ENCODE assay signal across 31 mouse cellular contexts in genomic region chr7:73865086-73865485, GRCm38 (mm10).
A peak's percentile ranks its signal among the peaks of the same experiment; 100 is the strongest.
DNase-seq lines count a peak whose midpoint lies in the region; ATAC-seq and TF ChIP-seq lines count a peak whose summit lies in the region.
"Had no signal": no experiment of that assay in that cellular context is flagged by ENCODE, and none has a peak within 500 bp of the region (broad histone marks: within the 10 kb centered on the region; RNA-seq: fewer than 3 reads in every experiment).

No protein-coding gene starts in this region.

- no peaks in the 10 kb centered on the region; the same call in 1 of the 2 replicates for H3K9me3 ChIP-seq in kidney, postnatal 0 days (replicated peaks; ENCODE audit: low read length)
- H3K9me3 ChIP-seq in midbrain, postnatal 0 days (ENCODE audit: low read length), result no peaks in the 10 kb centered on the region
- peaks cover 10% of the 10 kb centered on the region for H3K9me3 ChIP-seq in midbrain, embryonic 14.5 days (ENCODE audit: control insufficient read depth, low read length)
- H3K9me3 ChIP-seq: G1E; hindbrain, embryonic 13.5 days; intestine, embryonic 15.5 days; limb, embryonic 15.5 days; midbrain, embryonic 15.5 days had no signal

- no peaks in the 10 kb centered on the region for H3K36me3 ChIP-seq in kidney, postnatal 0 days (ENCODE audit: insufficient read depth, low read length)
- no peaks in the 10 kb centered on the region for H3K36me3 ChIP-seq in midbrain, postnatal 0 days (ENCODE audit: insufficient read depth, low read length)
- H3K36me3 ChIP-seq in midbrain, embryonic 14.5 days (ENCODE audit: control insufficient read depth, insufficient read depth, low read length), result no peaks in the 10 kb centered on the region
- H3K36me3 ChIP-seq: forebrain, embryonic 10.5 days; G1E; hindbrain, embryonic 13.5 days; intestine, embryonic 15.5 days; limb, embryonic 15.5 days; midbrain, embryonic 15.5 days; neural tube, embryonic 13.5 days had no signal

- no peak for DNase-seq in kidney, postnatal 0 days (ENCODE audit: low spot score)
- DNase-seq in kidney, postnatal 10 days, result no peak
- DNase-seq in midbrain, postnatal 0 days (ENCODE audit: low spot score), result no peak
- no peak for DNase-seq in midbrain, embryonic 14.5 days
- DNase-seq in R1 (ENCODE audit: low read depth, low spot score), result peak; percentile 54
- no peak for DNase-seq in gastrocnemius, postnatal 4 days (ENCODE audit: low spot score in 2 of 2)
- no peak for DNase-seq in thymus, postnatal 10 days (ENCODE audit: low spot score in 2 of 2)
- DNase-seq: adrenal gland, postnatal 10 days; cerebellum, adult 8-10 months; cerebellum, postnatal 36 days; gastrocnemius, postnatal 10 days; heart, adult 18-20 months; heart, postnatal 36 days; kidney, postnatal 4 days; layer of hippocampus, adult 9-11 months; left cerebral cortex, postnatal 4 days; lung, adult 18-20 months; lung, postnatal 4 days; right cerebral cortex, adult 18-20 months; right cerebral cortex, postnatal 4 days; thymus, postnatal 36 days had no signal

- no peak overlapping the region for H3K9ac ChIP-seq in kidney, postnatal 0 days (ENCODE audit: low read depth, low read length)
- no peak overlapping the region for H3K9ac ChIP-seq in midbrain, postnatal 0 days (replicated peaks; ENCODE audit: low read length, poor library complexity, severe bottlenecking)
- no peak overlapping the region for H3K9ac ChIP-seq in midbrain, embryonic 14.5 days (replicated peaks; ENCODE audit: low read length)
- H3K9ac ChIP-seq: hindbrain, embryonic 13.5 days; intestine, embryonic 15.5 days; limb, embryonic 15.5 days; midbrain, embryonic 15.5 days; neural tube, embryonic 13.5 days had no signal

- 0 out of 2 replicates have a peak, but pooled peaks have one; percentile 13 for TF ChIP-seq CTCF in kidney, postnatal 0 days (IDR thresholded peaks at IDR 0.05; ENCODE audit: low read depth)
- TF ChIP-seq CTCF in midbrain, postnatal 0 days (IDR thresholded peaks at IDR 0.05), result peak; percentile 20

- no peak for ATAC-seq in kidney, postnatal 0 days (replicated peaks; ENCODE audit: low FRiP score, low read depth)
- no peak for ATAC-seq in midbrain, postnatal 0 days (ENCODE audit: low FRiP score)
- ATAC-seq in midbrain, embryonic 14.5 days (ENCODE audit: low FRiP score, low TSS enrichment), result no peak
- ATAC-seq: forebrain, embryonic 16.5 days; intestine, embryonic 15.5 days; midbrain, embryonic 15.5 days had no signal

- no peak overlapping the region for H3K4me3 ChIP-seq in kidney, postnatal 0 days (replicated peaks; ENCODE audit: low read depth, low read length)
- no peak overlapping the region for H3K4me3 ChIP-seq in midbrain, postnatal 0 days (ENCODE audit: low read depth, low read length)
- H3K4me3 ChIP-seq in midbrain, embryonic 14.5 days (replicated peaks; ENCODE audit: low read depth, low read length), result no peak overlapping the region
- H3K4me3 ChIP-seq: forebrain, embryonic 10.5 days; hindbrain, embryonic 13.5 days; intestine, embryonic 15.5 days; left cerebral cortex, adult 2 months; limb, embryonic 15.5 days; midbrain, embryonic 15.5 days; myocyte; neural tube, embryonic 13.5 days had no signal

- WGBS in kidney, postnatal 0 days, result 68% methylated on average over 5 of the region's 5 CpGs
- WGBS in midbrain, postnatal 0 days, result 64% methylated on average over 5 of the region's 5 CpGs
- WGBS in midbrain, embryonic 14.5 days, result 71% methylated on average over 5 of the region's 5 CpGs

- no peak overlapping the region for H3K4me2 ChIP-seq in kidney, postnatal 0 days (ENCODE audit: low read length)
- no peak overlapping the region for H3K4me2 ChIP-seq in midbrain, postnatal 0 days (ENCODE audit: low read depth, low read length, poor library complexity, severe bottlenecking)
- no peak overlapping the region for H3K4me2 ChIP-seq in midbrain, embryonic 14.5 days (ENCODE audit: low read length)
- H3K4me2 ChIP-seq: hindbrain, embryonic 13.5 days; intestine, embryonic 15.5 days; limb, embryonic 15.5 days; midbrain, embryonic 15.5 days; neural tube, embryonic 13.5 days had no signal

- no peaks in the 10 kb centered on the region for H3K27me3 ChIP-seq in kidney, postnatal 0 days (ENCODE audit: insufficient read depth, low read length)
- H3K27me3 ChIP-seq in midbrain, postnatal 0 days (ENCODE audit: insufficient read depth, low read length), result no peaks in the 10 kb centered on the region
- no peaks in the 10 kb centered on the region for H3K27me3 ChIP-seq in midbrain, embryonic 14.5 days (ENCODE audit: control insufficient read depth, insufficient read depth, low read length)
- H3K27me3 ChIP-seq: hindbrain, embryonic 13.5 days; intestine, embryonic 15.5 days; limb, embryonic 15.5 days; midbrain, embryonic 15.5 days; neural tube, embryonic 13.5 days had no signal

- H3K27ac ChIP-seq in kidney, postnatal 0 days, result no peak overlapping the region
- no peak overlapping the region for H3K27ac ChIP-seq in midbrain, postnatal 0 days (ENCODE audit: low read depth, low read length)
- H3K27ac ChIP-seq in midbrain, embryonic 14.5 days (replicated peaks; ENCODE audit: low read depth, low read length), result no peak overlapping the region
- H3K27ac ChIP-seq: forebrain, embryonic 10.5 days; hindbrain, embryonic 13.5 days; intestine, embryonic 15.5 days; left cerebral cortex, adult 2 months; limb, embryonic 15.5 days; midbrain, embryonic 15.5 days; neural tube, embryonic 13.5 days had no signal

- H3K4me1 ChIP-seq in kidney, postnatal 0 days (replicated peaks; ENCODE audit: insufficient read depth, low read length), result no peaks in the 10 kb centered on the region
- no peaks in the 10 kb centered on the region for H3K4me1 ChIP-seq in midbrain, postnatal 0 days (ENCODE audit: insufficient read depth, low read length)
- no peaks in the 10 kb centered on the region for H3K4me1 ChIP-seq in midbrain, embryonic 14.5 days (ENCODE audit: control insufficient read depth, insufficient read depth, low read length)
- H3K4me1 ChIP-seq: forebrain, embryonic 10.5 days; hindbrain, embryonic 13.5 days; intestine, embryonic 15.5 days; limb, embryonic 15.5 days; midbrain, embryonic 15.5 days; neural tube, embryonic 13.5 days had no signal
